Mouse (Mus musculus): ENCODE data around the gene Ap4s1.

DNA sequence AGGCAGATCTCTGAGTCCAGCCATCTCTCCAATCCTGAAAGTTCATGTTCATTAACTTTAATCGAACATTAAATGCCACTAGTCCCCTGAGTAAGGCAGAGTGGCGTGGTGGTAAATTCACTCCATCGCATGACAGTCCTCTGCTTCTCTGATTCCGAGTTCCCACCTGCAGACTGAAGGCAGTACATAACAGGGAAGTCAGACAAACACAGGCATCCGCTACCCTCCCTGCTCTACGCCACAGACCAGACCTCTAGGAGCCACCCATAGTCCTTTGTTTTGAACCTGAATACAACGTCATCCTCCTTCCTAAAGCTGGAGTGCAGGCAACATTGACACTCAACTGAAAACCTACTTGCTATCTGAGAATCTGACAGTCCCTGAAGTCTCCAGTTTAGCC is 13.7 kb downstream of the Ap4s1 start:
- TF ChIP-seq CTCF (IDR thresholded peaks at IDR 0.05; ENCODE audit: extremely low read depth, insufficient read length, insufficient replicate concordance, low read depth, low read length) (no peak), POLR2A (IDR thresholded peaks at IDR 0.05; ENCODE audit: low read depth, low read length) (no peak)

Measured in small intestine, adult 2 months (tissue).